ENCODE assay signal across 15 mouse cellular contexts in genomic region chr4:68768256-68768655, GRCm38 (mm10).
A peak's percentile ranks its signal among the peaks of the same experiment; 100 is the strongest.
DNase-seq lines count a peak whose midpoint lies in the region; ATAC-seq and TF ChIP-seq lines count a peak whose summit lies in the region.
"Had no signal": no experiment of that assay in that cellular context is flagged by ENCODE, and none has a peak within 500 bp of the region (broad histone marks: within the 10 kb centered on the region; RNA-seq: fewer than 3 reads in every experiment).

No protein-coding gene starts in this region.

- no peak overlapping the region for H3K4me3 ChIP-seq in midbrain, embryonic 13.5 days (replicated peaks)
- no peak overlapping the region for H3K4me3 ChIP-seq in midbrain, embryonic 11.5 days (ENCODE audit: low read depth, low read length)
- no peak overlapping the region for H3K4me3 ChIP-seq in midbrain, embryonic 16.5 days (ENCODE audit: low read depth, low read length)
- no peak overlapping the region for H3K4me3 ChIP-seq in kidney, adult 2 months (ENCODE audit: insufficient read depth, low read depth, low read length)
- H3K4me3 ChIP-seq: embryonic facial prominence, embryonic 13.5 days; heart, embryonic 13.5 days; hindbrain, embryonic 13.5 days had no signal

- H3K27me3 ChIP-seq in midbrain, embryonic 13.5 days = no peaks in the 10 kb centered on the region
- no peaks in the 10 kb centered on the region for H3K27me3 ChIP-seq in midbrain, embryonic 11.5 days (ENCODE audit: control insufficient read depth, insufficient read depth, low read length)
- H3K27me3 ChIP-seq in midbrain, embryonic 16.5 days (ENCODE audit: control insufficient read depth, insufficient read depth, low read depth, low read length) = no peaks in the 10 kb centered on the region
- H3K27me3 ChIP-seq in kidney, adult 2 months (replicated peaks; ENCODE audit: control insufficient read depth, insufficient read depth, low read length) = no peaks in the 10 kb centered on the region
- H3K27me3 ChIP-seq: embryonic facial prominence, embryonic 13.5 days; heart, embryonic 13.5 days; hindbrain, embryonic 13.5 days had no signal

- TF ChIP-seq POLR2A in kidney, adult 2 months (IDR thresholded peaks at IDR 0.05; ENCODE audit: low read depth, low read length) = no peak

- no peaks in the 10 kb centered on the region for H3K9me3 ChIP-seq in midbrain, embryonic 13.5 days
- H3K9me3 ChIP-seq in midbrain, embryonic 11.5 days (ENCODE audit: control insufficient read depth, low read length) = no peaks in the 10 kb centered on the region
- no peaks in the 10 kb centered on the region for H3K9me3 ChIP-seq in midbrain, embryonic 16.5 days (replicated peaks; ENCODE audit: control insufficient read depth, low read length, poor library complexity, severe bottlenecking)
- H3K9me3 ChIP-seq: embryonic facial prominence, embryonic 13.5 days; heart, embryonic 13.5 days; hindbrain, embryonic 13.5 days had no signal

- peaks cover 29% of the 10 kb centered on the region for H3K4me1 ChIP-seq in midbrain, embryonic 13.5 days (replicated peaks)
- H3K4me1 ChIP-seq in midbrain, embryonic 11.5 days (ENCODE audit: control insufficient read depth, insufficient read depth, low read length) = no peaks in the 10 kb centered on the region; the same call in 1 of the 2 replicates
- H3K4me1 ChIP-seq in midbrain, embryonic 16.5 days (ENCODE audit: control insufficient read depth, insufficient read depth, low read length) = peaks cover 17% of the 10 kb centered on the region
- no peaks in the 10 kb centered on the region for H3K4me1 ChIP-seq in kidney, adult 2 months (ENCODE audit: control insufficient read depth, insufficient read depth, low read length)
- H3K4me1 ChIP-seq: embryonic facial prominence, embryonic 13.5 days; heart, embryonic 13.5 days had no signal

- 44% methylated on average over 5 of the region's 5 CpGs for WGBS in midbrain, embryonic 13.5 days
- WGBS in midbrain, embryonic 11.5 days = 45% methylated on average over 5 of the region's 5 CpGs
- WGBS in midbrain, embryonic 16.5 days = 32% methylated on average over 5 of the region's 5 CpGs
- WGBS in kidney, adult 2 months = 63% methylated on average over 5 of the region's 5 CpGs

- no peak overlapping the region for H3K9ac ChIP-seq in midbrain, embryonic 13.5 days (replicated peaks)
- H3K9ac ChIP-seq in midbrain, embryonic 11.5 days (ENCODE audit: low read length) = no peak overlapping the region
- no peak overlapping the region for H3K9ac ChIP-seq in midbrain, embryonic 16.5 days (ENCODE audit: low read depth, low read length)
- H3K9ac ChIP-seq: embryonic facial prominence, embryonic 13.5 days; heart, embryonic 13.5 days; hindbrain, embryonic 13.5 days had no signal

- no peaks in the 10 kb centered on the region for H3K36me3 ChIP-seq in midbrain, embryonic 13.5 days
- no peaks in the 10 kb centered on the region for H3K36me3 ChIP-seq in midbrain, embryonic 11.5 days (ENCODE audit: control insufficient read depth, insufficient read depth, low read length)
- H3K36me3 ChIP-seq in midbrain, embryonic 16.5 days (ENCODE audit: control insufficient read depth, insufficient read depth, low read length) = no peaks in the 10 kb centered on the region
- H3K36me3 ChIP-seq in kidney, adult 2 months (ENCODE audit: control insufficient read depth, insufficient read depth, low read length) = no peaks in the 10 kb centered on the region
- H3K36me3 ChIP-seq: embryonic facial prominence, embryonic 13.5 days; G1E; heart, embryonic 13.5 days; hindbrain, embryonic 13.5 days had no signal

- H3K4me2 ChIP-seq in midbrain, embryonic 13.5 days (replicated peaks) = no peak overlapping the region
- H3K4me2 ChIP-seq in midbrain, embryonic 11.5 days = no peak overlapping the region
- H3K4me2 ChIP-seq in midbrain, embryonic 16.5 days (ENCODE audit: low read length) = no peak overlapping the region
- H3K4me2 ChIP-seq: embryonic facial prominence, embryonic 13.5 days; heart, embryonic 13.5 days; hindbrain, embryonic 13.5 days had no signal

- peak overlapping the region; percentile 58 for H3K27ac ChIP-seq in midbrain, embryonic 13.5 days
- H3K27ac ChIP-seq in midbrain, embryonic 11.5 days (ENCODE audit: low read depth, low read length) = no peak overlapping the region
- 0 out of 2 replicates have a peak overlapping the region, but pooled peaks have one; percentile 18 for H3K27ac ChIP-seq in midbrain, embryonic 16.5 days (ENCODE audit: low read length)
- no peak overlapping the region for H3K27ac ChIP-seq in kidney, adult 2 months (ENCODE audit: insufficient read depth, low read depth, low read length)
- H3K27ac ChIP-seq: embryonic facial prominence, embryonic 13.5 days; heart, embryonic 13.5 days; hindbrain, embryonic 13.5 days had no signal

- TF ChIP-seq CTCF in kidney, adult 2 months (conservative IDR thresholded peaks at IDR 0.05; ENCODE audit: insufficient read depth, insufficient read length, low read depth, low read length) = no peak

- ATAC-seq in frontal cortex, adult (ENCODE audit: low TSS enrichment) = no peak
- ATAC-seq in midbrain, embryonic 13.5 days = peak; percentile 28; the same call in 1 of the 2 replicates
- ATAC-seq in midbrain, embryonic 11.5 days (ENCODE audit: low FRiP score) = no peak
- ATAC-seq in midbrain, embryonic 16.5 days = no peak
- ATAC-seq: activated CD4-positive, CD25-positive, alpha-beta regulatory T cell, adult 4 months had no signal

- peak; percentile 16 to 17 for DNase-seq in frontal cortex, postnatal 10 days (ENCODE audit: low spot score in 2 of 2)
- DNase-seq in midbrain, embryonic 11.5 days (ENCODE audit: low spot score, missing footprints) = no peak
- DNase-seq in cerebellum, postnatal 10 days = peak; percentile 60 to 81
- no peak for DNase-seq in kidney, adult 2 months
- DNase-seq in heart, adult 9 months (ENCODE audit: low spot score in 2 of 2) = no peak
- DNase-seq: kidney, adult 9 months; thymus, postnatal 4 days had no signal

Comparison
In these comparisons a context has a peak if more than half of its experiments do, and no peak if none do; other contexts are left out.
1. H3K27ac ChIP-seq: peak in midbrain, embryonic 13.5 days (single experiment) and midbrain, embryonic 16.5 days (single experiment); none in midbrain, embryonic 11.5 days (single experiment) and kidney, adult 2 months (single experiment).
2. DNase-seq: peak in frontal cortex, postnatal 10 days (2 of 2) and cerebellum, postnatal 10 days (2 of 2); none in midbrain, embryonic 11.5 days (single experiment), kidney, adult 2 months (single experiment) and heart, adult 9 months (0 of 2).